Mouse (Mus musculus) spleen, adult 18-20 months (tissue): ENCODE measurements around the gene 4930455H04Rik.

ENCODE experiments used
- DNase-seq, 2 experiments: peaks; one replicate each; pipeline ENCODE4 v3.0.0; 2022; ENCODE audit warnings: mixed read lengths in 2 of 2

Gene 4930455H04Rik

DNA sequence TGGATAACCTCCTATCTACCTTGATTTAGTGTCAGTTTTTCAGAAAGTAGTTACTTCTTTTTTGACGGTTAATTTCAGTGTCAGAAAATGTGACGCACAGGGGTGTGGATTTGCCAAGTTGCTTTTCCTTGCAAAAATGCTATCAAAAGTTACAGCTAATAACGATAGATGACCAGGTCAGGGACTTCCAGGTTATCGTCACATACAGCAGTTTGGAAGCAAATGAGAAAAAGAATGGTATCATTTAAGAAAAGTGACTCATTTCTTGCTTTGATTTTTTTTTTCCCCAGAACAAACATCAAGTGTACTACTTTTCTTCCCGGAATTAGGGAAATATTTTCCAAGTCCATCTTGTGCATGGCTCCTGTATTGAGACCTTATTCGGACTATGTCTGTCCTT is 631 bp upstream of the 4930455H04Rik start:
- no peak for DNase-seq

DNA sequence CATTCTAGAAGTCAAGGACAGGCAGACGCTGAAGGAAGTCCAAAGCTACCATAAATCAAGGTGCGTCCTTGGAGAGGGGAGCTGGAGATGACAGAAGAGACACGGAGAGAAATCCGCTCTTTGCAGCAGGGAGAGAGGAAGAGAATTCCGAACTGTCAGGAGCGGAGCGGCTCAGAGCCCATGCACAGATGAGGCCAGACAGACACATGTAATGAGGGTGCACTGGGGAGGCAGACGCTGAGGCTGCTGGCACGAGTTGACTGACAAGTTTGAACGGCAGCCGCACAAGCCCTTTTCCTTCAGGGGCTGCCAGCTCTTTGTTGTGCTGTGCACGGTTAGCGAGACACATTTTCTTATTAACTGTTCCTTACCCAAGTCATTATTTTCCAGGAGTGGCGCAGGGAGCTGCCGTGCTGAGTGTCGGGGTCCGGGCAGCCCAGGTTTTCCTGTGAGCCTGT is 502 bp downstream of the 4930455H04Rik start, which contains the start of gene Palmd:
Gene Palmd (minus strand): TSS at position 448 of the 458 bp plus-strand sequence.
- DNase-seq = no peak

DNA sequence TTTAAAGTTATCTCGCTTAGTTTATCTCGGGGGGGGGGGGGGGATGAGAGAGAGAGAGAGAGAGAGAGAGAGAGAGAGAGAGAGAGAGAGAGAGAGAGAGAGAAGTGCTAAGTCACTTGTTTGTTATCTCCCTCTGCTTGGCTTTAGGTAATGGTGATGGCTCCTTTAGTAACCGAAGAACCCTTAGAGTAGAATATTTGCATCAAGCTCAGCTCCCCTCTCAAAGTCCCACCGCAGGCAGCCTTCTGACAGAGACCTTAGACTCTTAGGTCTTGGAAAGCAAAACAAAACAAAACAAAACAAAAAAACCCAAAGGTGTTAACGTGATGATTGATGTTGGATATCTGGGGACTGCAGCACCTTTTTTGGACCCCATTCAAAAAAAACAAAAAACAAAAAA is 936 bp downstream of the 4930455H04Rik start:
- DNase-seq = no peak

DNA sequence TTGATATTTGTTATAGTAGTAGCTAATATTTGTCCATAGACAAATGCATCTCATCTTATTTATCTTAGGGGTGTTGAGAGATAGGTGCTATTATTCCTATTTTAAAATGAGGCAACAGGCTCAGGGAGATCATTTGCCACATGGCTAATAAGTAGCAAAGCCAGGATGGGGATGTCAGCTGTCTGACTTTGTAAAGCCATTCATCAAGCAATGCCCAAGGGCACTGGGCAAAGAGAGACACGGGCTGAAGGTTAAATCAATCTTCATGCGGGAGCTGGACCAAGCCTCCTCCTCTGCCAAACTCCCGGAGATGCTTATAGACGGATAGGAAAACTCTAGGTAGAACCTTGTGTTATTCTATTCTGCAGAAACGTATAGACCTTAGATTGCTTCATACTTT is 1.7 kb downstream of the 4930455H04Rik start:
- no peak for DNase-seq

DNA sequence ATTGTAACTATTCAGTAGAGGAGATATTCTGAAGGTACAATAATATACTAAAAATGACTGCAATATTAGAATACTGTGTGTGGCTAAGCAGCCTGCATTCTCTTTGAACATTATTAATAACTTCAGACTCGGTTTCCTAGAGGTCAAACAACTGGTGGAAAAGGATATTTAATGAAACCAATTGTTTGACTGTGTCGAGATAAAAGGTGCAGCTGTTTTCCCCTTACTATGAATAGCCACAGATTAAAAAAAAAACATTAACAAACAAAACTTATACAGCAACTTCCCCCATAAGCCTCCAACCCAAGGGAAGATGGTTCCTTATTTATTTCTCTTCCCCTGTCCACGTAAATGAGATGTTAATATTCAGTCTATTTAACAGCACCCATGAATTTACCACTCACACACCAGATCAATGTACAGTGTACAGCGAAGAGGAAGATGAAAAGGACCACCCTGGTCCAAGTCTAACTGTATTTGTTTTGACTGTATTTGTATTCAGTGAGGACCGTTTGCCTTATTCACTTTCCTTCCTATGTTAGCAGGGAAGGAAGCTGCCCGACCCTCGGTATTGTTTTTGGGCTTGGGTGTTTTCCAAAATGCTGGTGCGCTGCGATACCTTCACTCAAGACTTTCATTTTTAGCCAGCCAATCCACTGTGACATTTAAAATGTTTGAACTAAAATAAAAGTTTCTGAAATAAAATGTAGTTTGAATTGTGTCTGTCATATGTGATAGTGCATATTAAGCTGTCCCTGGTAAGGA is 13.9 kb downstream of the 4930455H04Rik start:
- DNase-seq = no peak

DNA sequence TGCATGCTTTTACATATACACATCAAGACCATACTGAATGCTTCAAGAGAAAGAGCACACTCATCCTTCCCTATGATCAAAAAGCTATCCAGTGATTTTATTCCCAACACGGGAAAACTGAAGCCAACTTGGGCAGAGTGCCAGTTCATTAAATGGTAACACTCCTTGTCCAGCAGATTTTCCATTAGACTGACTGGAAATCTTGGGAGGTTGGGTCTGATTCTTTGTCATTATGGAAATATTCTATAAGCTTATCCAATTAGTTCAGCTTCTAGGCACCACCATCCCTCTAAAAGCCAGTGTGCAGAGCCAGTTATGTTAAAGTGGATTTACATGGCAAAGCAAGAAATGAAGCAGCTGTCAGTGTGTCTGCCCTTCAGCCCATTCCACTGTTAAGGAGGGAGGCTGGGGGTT is 17.0 kb downstream of the 4930455H04Rik start:
- no peak for DNase-seq

DNA sequence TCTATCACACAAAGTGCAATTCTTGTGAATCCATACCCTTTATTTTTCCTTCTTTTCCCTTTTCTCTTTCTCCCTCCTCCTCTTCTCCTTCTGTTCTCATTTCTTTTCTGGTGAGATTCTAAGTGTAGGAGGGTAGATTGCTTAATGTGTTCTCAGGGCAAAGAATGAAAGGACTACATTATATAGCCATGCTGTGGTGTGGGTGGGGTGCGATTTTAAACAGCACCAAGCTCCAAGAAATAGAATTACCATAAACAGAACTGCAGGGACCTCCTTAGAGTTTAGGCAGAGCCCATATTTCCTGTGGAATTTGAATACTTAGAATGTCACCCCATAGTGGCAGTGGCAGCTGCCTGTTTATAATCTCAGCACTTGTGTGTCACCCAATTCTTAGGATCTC is 17.7 kb downstream of the 4930455H04Rik start:
- DNase-seq = no peak

DNA sequence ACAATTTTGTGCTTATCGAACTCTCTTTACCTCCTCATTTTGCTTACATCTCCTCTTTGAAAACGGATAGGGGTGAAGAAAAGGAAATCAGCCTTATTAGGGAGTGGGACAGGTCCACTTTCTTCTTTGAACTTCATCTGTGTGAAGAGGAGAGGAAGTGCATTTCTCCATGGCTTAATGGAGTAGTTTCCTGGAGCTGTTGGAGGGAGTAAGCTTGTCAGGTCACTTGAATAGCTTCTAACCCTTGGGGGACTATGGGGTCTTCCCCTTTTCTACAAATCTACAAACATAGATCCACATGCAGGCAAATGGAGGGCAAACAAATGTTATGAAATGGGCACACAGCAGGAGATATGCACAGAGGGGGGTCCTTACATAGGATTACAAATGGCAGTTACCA is 18.4 kb downstream of the 4930455H04Rik start:
- DNase-seq = no peak

DNA sequence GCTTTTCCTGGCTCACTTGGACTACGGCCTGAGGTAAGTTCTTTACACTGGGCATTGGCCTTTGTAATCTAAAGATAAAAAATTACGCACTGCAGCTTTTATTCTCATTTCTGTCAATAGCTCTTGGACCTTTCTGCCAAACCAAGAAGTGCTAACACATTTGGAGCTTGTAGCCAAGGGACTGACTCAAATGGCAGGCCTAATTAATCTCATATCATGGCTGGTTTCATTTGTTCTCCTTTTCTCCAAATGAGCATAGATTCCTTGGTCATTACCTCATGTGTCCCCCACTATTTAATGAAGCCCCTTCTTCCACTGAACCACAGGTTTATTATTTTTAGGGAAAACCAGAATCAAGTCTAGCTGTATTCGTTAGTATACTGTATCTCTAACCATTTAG is 20.2 kb downstream of the 4930455H04Rik start:
- no peak for DNase-seq

DNA sequence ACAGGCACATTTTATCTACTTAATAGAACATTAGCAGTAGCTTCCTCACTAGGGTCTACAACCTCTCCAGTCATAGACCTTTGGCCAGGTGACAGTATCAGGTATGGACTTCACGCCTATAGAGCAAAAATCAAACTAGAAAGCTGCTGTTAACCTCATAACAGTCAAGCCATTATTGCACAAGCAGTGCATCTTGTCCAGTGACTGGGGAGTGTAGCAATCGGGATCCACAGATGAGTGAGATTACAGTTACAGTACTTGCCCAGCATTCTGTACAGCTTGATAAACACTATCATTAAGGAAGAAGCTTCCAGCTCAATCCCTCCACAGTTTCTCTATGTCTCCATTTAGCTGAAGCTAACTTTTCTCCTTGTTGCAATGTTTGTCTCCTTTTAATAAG is 23.1 kb downstream of the 4930455H04Rik start:
- DNase-seq = no peak

DNA sequence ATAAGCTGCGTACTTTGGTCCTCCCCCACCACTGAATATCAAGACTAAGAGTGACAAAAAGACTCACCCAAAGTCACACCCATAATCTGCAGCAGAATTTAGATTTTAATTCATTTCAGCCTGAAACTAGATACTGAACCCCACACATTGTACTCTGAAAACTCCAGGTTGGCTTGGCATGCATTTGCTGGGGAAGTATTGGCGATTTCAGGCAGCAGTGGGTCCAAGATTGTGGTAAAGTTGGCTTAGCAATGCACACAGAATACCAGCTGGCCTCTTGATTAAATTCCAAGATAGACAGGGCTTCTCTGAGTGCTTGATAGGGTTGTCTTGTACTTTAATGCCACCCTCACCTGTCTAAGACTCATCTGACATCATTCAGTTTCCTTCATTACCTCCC is 24.9 kb downstream of the 4930455H04Rik start:
- no peak for DNase-seq

DNA sequence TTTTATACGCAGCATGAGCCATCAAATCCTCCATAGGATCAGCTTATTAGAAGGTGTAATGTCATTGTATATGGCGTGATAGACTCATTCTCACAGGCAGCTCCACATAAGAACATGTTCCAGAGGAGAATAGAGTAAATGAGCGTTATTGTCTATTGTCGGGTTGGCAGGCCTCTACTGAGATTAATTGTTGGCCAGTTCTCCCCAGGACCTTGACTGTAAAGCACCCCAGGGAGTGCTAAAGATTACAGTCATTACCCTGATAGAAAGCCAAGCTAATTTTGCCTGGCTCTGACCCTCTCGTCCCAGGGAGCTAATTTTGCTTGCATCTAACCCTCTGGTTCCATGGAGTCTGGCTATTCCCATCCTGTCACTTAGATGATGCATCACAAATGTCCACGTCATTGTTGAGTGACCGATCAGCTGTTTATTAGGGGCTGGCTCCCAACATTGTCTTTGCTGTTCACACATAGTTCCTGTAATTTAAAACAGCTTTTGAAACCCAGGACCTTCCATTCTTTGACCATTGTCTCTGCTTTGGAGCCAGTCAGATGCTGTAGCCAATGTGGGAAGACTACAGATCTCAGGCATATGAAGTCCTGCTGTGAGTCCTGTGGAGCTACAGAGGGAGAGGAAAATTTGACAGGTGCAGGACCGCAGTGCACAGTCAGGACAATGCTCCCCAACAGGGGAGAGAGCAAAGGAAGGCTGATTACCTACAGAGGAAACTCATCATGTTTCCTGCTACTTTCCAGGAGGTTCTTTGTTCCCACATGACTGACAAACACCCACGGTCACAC is 33.8 kb downstream of the 4930455H04Rik start:
- no peak for DNase-seq

DNA sequence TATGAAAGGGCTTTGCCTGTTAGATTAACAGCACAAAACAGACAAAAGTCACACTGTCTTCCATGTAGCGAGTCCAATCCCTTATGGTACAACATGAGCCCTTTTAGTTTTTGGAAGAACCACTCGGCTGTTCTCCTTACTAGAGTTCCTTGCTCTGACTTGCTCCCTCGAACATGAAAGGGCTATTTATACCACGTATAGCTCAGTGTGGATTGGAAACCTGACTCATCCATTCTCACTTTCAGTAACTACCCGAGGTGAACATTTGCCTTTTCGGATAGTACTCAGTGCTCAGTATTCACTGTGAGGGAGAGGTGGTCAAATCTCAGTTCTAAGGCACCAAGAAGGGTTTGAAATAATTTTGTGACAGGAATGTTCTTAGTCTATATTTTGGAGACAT is 35.3 kb downstream of the 4930455H04Rik start:
- no peak for DNase-seq

DNA sequence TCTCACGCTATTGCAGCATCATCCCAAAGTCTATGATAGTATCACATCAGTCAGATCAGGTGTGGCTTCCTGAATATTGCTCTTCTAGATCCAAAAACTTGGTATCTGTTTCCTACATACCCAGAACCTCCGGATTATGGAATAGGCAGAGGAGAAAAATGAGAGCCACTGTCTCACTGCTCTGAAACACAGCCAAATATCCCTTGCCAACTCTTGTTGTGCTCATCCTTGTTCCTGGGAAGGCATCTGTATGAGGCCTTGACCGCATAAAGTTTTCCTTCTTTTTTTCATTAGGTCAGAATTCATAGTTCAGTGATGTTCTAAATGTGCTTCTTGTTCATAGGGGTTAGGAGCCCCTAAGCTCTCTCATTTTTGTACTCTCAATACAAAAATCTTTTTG is 38.6 kb downstream of the 4930455H04Rik start:
- no peak for DNase-seq

DNA sequence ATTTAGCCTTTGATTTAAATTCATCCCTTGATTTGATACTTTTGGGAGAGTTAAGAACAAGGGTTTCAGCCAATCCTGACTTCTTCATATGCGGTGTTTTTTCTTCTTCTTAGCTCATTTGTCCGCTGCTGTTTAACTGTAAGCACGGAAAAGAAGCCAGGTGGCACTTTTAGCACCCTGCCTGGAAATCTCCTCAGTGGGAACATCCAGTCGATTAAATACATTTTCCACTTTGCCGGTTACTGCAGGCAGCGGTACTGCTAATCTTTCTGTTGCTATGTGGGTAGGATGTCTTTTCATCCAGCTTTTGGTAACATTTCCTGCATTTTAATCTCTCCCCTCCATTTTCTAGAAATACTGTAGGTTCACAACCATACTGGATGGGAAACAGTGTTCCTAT is 39.3 kb downstream of the 4930455H04Rik start:
- no peak for DNase-seq

DNA sequence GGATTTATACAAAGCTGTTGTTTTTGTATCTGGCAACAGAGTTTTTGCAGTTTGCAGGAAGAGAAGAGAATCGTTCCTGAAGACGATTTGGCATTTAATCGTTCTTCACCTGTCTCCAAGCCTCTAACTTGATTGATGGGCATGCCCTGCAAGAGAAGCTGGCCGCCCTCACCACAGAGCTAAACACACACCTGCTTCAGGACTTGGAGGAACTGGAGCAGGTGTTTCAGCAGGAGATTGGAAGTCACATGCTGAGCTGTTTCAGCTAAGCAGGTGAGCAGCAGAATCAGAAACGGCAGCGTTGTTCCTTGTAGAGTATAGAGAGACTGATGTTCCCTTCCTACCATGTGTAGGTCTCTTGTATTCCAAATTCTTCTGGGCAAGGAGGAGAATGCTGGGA is 42.1 kb downstream of the 4930455H04Rik start:
- no peak for DNase-seq

DNA sequence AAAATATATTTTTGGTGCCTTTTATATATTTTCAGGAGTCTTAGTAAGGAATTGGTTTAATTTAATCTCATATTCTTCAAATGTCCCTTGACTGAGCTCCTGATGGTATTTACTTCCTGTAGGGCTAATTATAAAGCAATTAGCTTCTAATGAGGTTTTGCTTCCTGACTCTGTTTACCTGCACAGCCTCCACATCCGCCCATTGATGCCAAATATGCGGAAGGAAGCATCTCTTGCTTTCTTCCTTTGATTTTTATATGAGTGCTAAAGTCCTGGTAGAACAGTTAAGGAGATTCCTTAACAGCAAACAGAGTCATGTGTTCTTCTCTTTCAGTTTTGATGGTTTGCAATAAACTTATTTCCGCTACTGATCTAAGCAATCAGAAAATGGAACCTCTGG is 52.3 kb downstream of the 4930455H04Rik start:
- DNase-seq = no peak

DNA sequence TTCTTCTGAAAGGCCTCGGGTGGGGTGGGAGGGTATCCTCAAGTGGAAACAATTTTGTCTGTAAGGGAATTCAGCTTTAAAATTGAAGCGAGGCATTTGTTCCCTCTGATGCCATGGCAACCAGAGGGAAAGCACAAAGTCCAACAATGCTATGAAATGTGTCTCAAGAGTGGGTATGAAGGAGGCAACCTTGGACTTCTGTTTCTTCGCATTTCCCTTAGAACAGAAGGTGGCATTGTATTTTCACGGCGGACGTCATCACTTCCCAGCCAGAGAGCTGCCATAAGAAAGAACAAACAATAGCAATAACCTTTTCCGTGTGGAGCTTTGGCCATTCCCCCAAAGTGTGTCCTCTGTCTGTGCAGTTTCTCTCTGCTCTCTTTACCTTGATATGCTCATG is 53.8 kb downstream of the 4930455H04Rik start:
- DNase-seq = no peak

DNA sequence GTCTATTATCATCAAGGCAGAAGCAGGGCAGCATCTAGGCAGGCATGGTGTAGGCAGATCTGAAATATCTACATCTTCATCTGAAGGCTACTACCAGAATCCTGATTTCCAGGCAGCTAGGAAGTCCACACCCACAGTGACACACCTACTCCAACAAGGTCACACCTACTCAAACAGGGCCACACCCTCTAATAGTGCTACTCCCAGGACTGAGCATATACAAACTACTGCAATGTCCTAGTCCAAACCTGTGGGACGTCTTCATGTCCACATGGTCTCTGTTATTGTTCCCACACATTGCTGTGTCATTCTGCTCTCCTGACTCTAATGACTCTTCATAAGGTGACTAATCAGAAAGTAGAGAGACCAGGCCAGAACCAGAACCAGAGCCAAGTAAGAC is 56.0 kb downstream of the 4930455H04Rik start:
- DNase-seq = no peak

DNA sequence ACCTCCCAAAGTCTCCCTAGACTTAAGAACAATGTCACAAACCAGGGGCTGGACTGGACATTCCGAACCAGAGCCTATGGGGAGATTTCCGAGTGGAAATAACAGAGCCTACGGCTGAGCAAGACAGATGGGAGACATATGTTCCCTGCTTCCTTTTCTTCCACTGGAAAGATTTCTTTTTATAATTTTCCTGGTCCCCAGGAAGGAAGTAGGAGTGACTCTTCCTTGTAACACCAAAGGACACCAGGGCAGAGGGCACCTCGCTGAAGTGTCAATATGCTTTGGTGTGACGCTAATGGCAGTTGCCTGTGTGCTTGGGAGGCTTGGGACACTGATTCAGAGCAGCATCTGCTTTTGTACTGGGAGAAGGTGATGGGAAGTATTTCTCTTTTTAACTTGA is 56.5 kb downstream of the 4930455H04Rik start:
- DNase-seq = no peak

DNA sequence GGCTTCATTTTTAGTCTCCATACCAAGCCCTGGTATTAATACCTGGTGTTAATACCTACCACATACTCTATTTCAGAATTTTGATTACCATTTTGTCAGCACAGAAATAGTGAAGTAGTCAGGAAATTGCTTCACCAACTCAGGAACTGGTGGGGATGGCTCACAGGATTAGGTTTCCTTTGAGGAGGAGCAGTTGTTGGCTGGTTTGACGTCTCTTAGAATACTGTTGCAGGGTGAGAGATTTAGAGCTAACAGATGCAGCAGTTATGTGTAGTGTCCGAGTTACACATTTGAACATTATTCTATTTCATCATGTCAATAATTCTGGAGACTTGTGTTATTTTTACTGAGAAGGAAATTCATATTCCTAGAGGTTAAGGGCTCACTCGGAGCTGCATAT is 57.4 kb downstream of the 4930455H04Rik start:
- no peak for DNase-seq
